Comparison of ENCODE assay signal across 10 mouse cellular contexts in the genomic region with DNA sequence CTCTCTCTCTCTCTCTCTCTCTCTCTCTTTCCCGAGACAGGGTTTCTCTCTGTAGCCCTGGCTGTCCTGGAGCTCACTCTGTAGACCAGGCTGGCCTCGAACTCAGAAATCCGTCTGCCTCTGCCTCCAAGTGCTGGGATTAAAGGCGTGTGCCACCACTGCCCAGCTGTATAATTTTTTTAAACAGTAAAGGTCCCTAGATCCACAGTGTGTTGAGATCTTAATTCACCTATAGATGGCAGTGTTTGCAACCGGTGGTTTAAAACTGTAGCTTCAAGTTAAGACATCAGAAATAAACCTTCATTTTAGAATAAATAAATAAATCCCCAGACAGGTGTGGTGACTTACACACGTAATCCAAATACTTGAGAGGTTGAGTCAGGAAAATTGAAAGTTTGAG. TPM values are rescaled to one million over a fixed set of nuclear protein-coding genes. Genes with fewer than 3 reads are reported as not detected.
A peak's percentile ranks its signal among the peaks of the same experiment; 100 is the strongest.
DNase-seq lines count a peak whose midpoint lies in the region; ATAC-seq and TF ChIP-seq lines count a peak whose summit lies in the region.
"Not testable (repeated sequence)": the region's sequence is repeated elsewhere in the genome, so short reads cannot be mapped to it uniquely, and the experiment has no call there.
"Had no signal": no experiment of that assay in that cellular context is flagged by ENCODE, and none has a peak within 500 bp of the region (broad histone marks: within the 10 kb centered on the region; RNA-seq: fewer than 3 reads in every experiment).

No protein-coding gene starts in this region.

- not testable (repeated sequence) for TF ChIP-seq EP300 in lung, postnatal 0 days (IDR thresholded peaks at IDR 0.05)

- not testable (repeated sequence) for ATAC-seq in G1E (ENCODE audit: extremely low read depth, insufficient number of reproducible peaks, low FRiP score, poor library complexity, severe bottlenecking); embryonic facial prominence, embryonic 11.5 days (replicated peaks; ENCODE audit: insufficient number of reproducible peaks, low FRiP score, low TSS enrichment, low read depth); hindbrain, embryonic 11.5 days (ENCODE audit: low FRiP score); lung, postnatal 0 days

- not testable (repeated sequence) for H3K9ac ChIP-seq in embryonic facial prominence, embryonic 11.5 days (replicated peaks; ENCODE audit: low read length); hindbrain, embryonic 11.5 days (ENCODE audit: low read depth, low read length); lung, postnatal 0 days (replicated peaks; ENCODE audit: low read depth)

- not testable (repeated sequence) for TF ChIP-seq CTCF in G1E (IDR thresholded peaks at IDR 0.05; ENCODE audit: low read depth, low read length)
- 0 out of 2 replicates have a peak, but pooled peaks have one; percentile 10 for TF ChIP-seq CTCF in bone marrow, adult 2 months (IDR thresholded peaks at IDR 0.05; ENCODE audit: control insufficient read depth, insufficient read depth, low read length)
- TF ChIP-seq CTCF in lung, postnatal 0 days (IDR thresholded peaks at IDR 0.05), result peak; percentile 62

- not testable (repeated sequence) for H3K4me3 ChIP-seq in G1E (ENCODE audit: low read depth, low read length); bone marrow, adult 2 months (replicated peaks; ENCODE audit: control insufficient read depth, low read depth, low read length); embryonic facial prominence, embryonic 11.5 days (ENCODE audit: low read depth, low read length); hindbrain, embryonic 11.5 days (ENCODE audit: low read depth, low read length); lung, postnatal 0 days (ENCODE audit: low read depth, low read length)

- not testable (repeated sequence) for TF ChIP-seq POLR2A in bone marrow, adult 2 months (IDR thresholded peaks at IDR 0.05; ENCODE audit: borderline replicate concordance, control insufficient read depth, low read depth, low read length)

- H3K27ac ChIP-seq in bone marrow, adult 2 months (ENCODE audit: control insufficient read depth, insufficient read depth, low read depth, low read length, poor library complexity); embryonic facial prominence, embryonic 11.5 days (replicated peaks; ENCODE audit: low read depth, low read length); hindbrain, embryonic 11.5 days (ENCODE audit: low read depth, low read length); lung, postnatal 0 days (ENCODE audit: low read length): not testable (repeated sequence)

- not testable (repeated sequence) for H3K27me3 ChIP-seq in G1E (ENCODE audit: insufficient read depth, low read length); embryonic facial prominence, embryonic 11.5 days (ENCODE audit: control insufficient read depth, insufficient read depth, low read length); hindbrain, embryonic 11.5 days (ENCODE audit: control insufficient read depth, insufficient read depth, low read length); lung, postnatal 0 days (replicated peaks; ENCODE audit: insufficient read depth, low read length)

- WGBS in bone marrow, adult 2 months, result 11% methylated on average over 6 of the region's 6 CpGs
- WGBS in embryonic facial prominence, embryonic 11.5 days, result 32% methylated on average over 6 of the region's 6 CpGs
- 33% methylated on average over 6 of the region's 6 CpGs for WGBS in hindbrain, embryonic 11.5 days
- WGBS in lung, postnatal 0 days, result 28% methylated on average over 6 of the region's 6 CpGs

- H3K9me3 ChIP-seq in G1E (replicated peaks); embryonic facial prominence, embryonic 11.5 days (replicated peaks; ENCODE audit: control insufficient read depth, low read length); hindbrain, embryonic 11.5 days (ENCODE audit: control insufficient read depth, low read length); lung, postnatal 0 days (ENCODE audit: low read length): not testable (repeated sequence)

- peaks cover 12% of the 10 kb centered on the region for H3K4me1 ChIP-seq in G1E (ENCODE audit: insufficient read depth, low read depth, low read length)
- H3K4me1 ChIP-seq in bone marrow, adult 2 months (ENCODE audit: control insufficient read depth, insufficient read depth, low read length); embryonic facial prominence, embryonic 11.5 days (ENCODE audit: control insufficient read depth, insufficient read depth, low read length); hindbrain, embryonic 11.5 days (replicated peaks; ENCODE audit: control insufficient read depth, insufficient read depth, low read length); lung, postnatal 0 days (ENCODE audit: insufficient read depth, low read depth, low read length): not testable (repeated sequence)

- DNase-seq in 3T3-L1 (ENCODE audit: low read depth, low spot score), result peak; percentile 78
- DNase-seq in G1E (ENCODE audit: low spot score), result peak; percentile 31
- peak; percentile 64 for DNase-seq in embryonic facial prominence, embryonic 11.5 days (ENCODE audit: low spot score)
- peak; percentile 12 for DNase-seq in hindbrain, embryonic 11.5 days (ENCODE audit: low spot score)
- DNase-seq in kidney, postnatal 14 days, result peak; percentile 29
- peak; percentile 77 for DNase-seq in lung, postnatal 0 days (ENCODE audit: low spot score)
- DNase-seq in naive thymus-derived CD4-positive, alpha-beta T cell, adult 2 months (ENCODE audit: low read depth), result peak; percentile 75

- H3K4me2 ChIP-seq in embryonic facial prominence, embryonic 11.5 days (ENCODE audit: low read depth, low read length); hindbrain, embryonic 11.5 days (replicated peaks; ENCODE audit: low read depth, low read length); lung, postnatal 0 days (replicated peaks; ENCODE audit: low read depth, low read length): not testable (repeated sequence)

- peaks cover 14% of the 10 kb centered on the region for H3K36me3 ChIP-seq in G1E (replicated peaks)
- not testable (repeated sequence) for H3K36me3 ChIP-seq in embryonic facial prominence, embryonic 11.5 days (replicated peaks; ENCODE audit: control insufficient read depth, insufficient read depth, low read depth, low read length); hindbrain, embryonic 11.5 days (ENCODE audit: control insufficient read depth, insufficient read depth, low read length); lung, postnatal 0 days (ENCODE audit: insufficient read depth, low read length)

RNA-seq across cellular contexts. Expression of a gene that starts 14.0 kb away (rescaled TPM):
- total RNA-seq in G1E (2014; fragmentation: Nextera tagmentation), result 12.8 TPM in 2 replicates
- 5.4 and 5.6 TPM in 2 replicates for total RNA-seq in G1E (2017)
- polyA plus RNA-seq in G1E (2012), result 2.6 and 2.8 TPM in 2 replicates
- 1.1 and 1.7 TPM in 2 replicates for polyA plus RNA-seq in bone marrow, adult 2 months (2011; ENCODE audit: insufficient read depth, insufficient read length, low replicate concordance, missing spikeins)
- 6.7 and 7.3 TPM in 2 replicates for polyA plus RNA-seq in embryonic facial prominence, embryonic 11.5 days (2014; fragmentation: Nextera tagmentation; extraction: Ambion mirVana)
- polyA plus RNA-seq in hindbrain, embryonic 11.5 days (2014; fragmentation: Nextera tagmentation; extraction: Ambion mirVana), result 9.0 and 11.1 TPM in 2 replicates
- 3.5 and 3.6 TPM in 2 replicates for polyA plus RNA-seq in lung, postnatal 0 days (2015; fragmentation: Nextera tagmentation; extraction: Ambion mirVana)

RNA-seq across cellular contexts. Expression of a gene that starts 34.3 kb away (rescaled TPM):
- not detected in 2 replicates for total RNA-seq in G1E (2014; fragmentation: Nextera tagmentation)
- total RNA-seq in G1E (2017), result not detected in 2 replicates
- not detected in 2 replicates for polyA plus RNA-seq in G1E (2012)
- 1.9 TPM in 1 of 2 replicates, not detected in the other for polyA plus RNA-seq in bone marrow, adult 2 months (2011; ENCODE audit: insufficient read depth, insufficient read length, low replicate concordance, missing spikeins)
- polyA plus RNA-seq in embryonic facial prominence, embryonic 11.5 days (2014; fragmentation: Nextera tagmentation; extraction: Ambion mirVana), result not detected in 2 replicates
- 0.22 TPM in 1 of 2 replicates, not detected in the other for polyA plus RNA-seq in hindbrain, embryonic 11.5 days (2014; fragmentation: Nextera tagmentation; extraction: Ambion mirVana)
- 0.96 and 2.1 TPM in 2 replicates for polyA plus RNA-seq in lung, postnatal 0 days (2015; fragmentation: Nextera tagmentation; extraction: Ambion mirVana)
- total RNA-seq: left cerebral cortex, adult 18-20 months had no signal
- polyA plus RNA-seq: erythroblast, embryonic 14.5 days had no signal

Comparison
In these comparisons a context has a peak if more than half of its experiments do, and no peak if none do; other contexts are left out.
1. DNase-seq: peak in every context shown above with its lines; median percentile 78 in 3T3-L1; 77 in lung, postnatal 0 days; 75 in naive thymus-derived CD4-positive, alpha-beta T cell, adult 2 months; 64 in embryonic facial prominence, embryonic 11.5 days; 31 in G1E; 29 in kidney, postnatal 14 days; 12 in hindbrain, embryonic 11.5 days.